Mouse (Mus musculus): ENCODE measurements around the gene Thsd4.

- TF ChIP-seq GATA1 (IDR thresholded peaks at IDR 0.05; ENCODE audit: borderline replicate concordance, low read length) (no peak), FLI1 (IDR thresholded peaks at IDR 0.05; ENCODE audit: low read length) (no peak)
These were observed 301.4 kb downstream of the Thsd4 start for GRCm38 (mm10) chr9:60220431-60220830.
